Mouse (Mus musculus): Measurements from ENCODE around the gene Fdxr.

GRCm38 (mm10) chr11:115234320-115235044 lies 42.4 kb downstream of the Fdxr start:
- TF ChIP-seq POLR2A (IDR thresholded peaks at IDR 0.05; ENCODE audit: insufficient read depth, low read depth, low read length), result no peak
- no peak for TF ChIP-seq CTCF (IDR thresholded peaks at IDR 0.05; ENCODE audit: insufficient read depth, low read depth, low read length)

All from olfactory bulb, adult 2 months (tissue).